Mouse (Mus musculus): ENCODE data around the gene Abcc12. TPM values are rescaled to one million over a fixed set of nuclear protein-coding genes. Genes with fewer than 3 reads are reported as not detected.

Abcc12 gene
- total and polyA plus RNA-seq, 3 experiments = 0.10 TPM; not detected in 2

DNA sequence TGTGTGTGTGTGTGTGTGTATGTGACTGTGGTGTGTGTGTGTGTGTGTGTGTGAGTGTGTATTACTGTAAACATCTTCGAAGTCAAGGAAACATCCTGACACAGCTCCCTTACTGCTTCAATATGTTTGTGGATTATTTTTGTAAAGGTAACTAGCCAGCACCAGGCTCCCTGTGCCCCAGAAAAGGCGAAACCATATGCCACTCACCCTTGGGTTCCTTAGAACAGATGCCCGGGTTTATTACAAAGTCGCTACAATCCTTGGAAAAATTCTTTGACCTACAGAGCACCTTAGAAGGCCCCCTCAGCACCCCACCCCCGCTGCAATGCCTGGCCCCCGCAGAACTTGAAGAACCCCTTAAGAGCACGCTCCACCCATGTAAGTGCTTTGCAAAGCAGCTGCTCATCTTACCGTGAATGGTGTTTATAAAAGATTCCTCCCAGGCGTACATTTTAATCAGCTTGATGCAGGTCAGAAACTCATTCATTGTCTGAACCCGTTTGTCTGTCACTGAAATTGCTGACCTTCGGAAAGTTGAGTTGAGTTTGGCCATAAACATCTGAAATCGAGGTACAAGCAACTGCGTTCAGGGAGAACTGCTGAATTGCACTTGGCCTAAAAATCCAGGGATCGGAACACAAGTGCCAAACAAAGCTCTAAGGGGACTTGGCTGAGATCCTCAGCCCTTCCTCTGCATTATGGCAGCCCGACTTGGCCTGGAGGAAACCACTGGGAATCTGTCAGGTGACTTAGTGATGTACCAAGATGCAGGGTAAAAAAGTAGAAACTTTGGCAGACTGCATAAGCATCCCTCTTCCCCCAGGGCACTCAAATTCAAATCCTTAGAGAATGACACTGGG is 23.1 kb downstream of the Abcc12 start:
- no peak for DNase-seq
- Histone ChIP-seq H3K27ac (no peak overlapping the region), H3K79me2 (replicated peaks; ENCODE audit: control insufficient read depth, insufficient read depth, low read length) (no peaks in the 10 kb centered on the region), H3K27me3 (ENCODE audit: control insufficient read depth, insufficient read depth, low read length) (no peaks in the 10 kb centered on the region), H3K36me3 (ENCODE audit: control insufficient read depth, insufficient read depth, low read length) (no peaks in the 10 kb centered on the region), H3K9ac (ENCODE audit: low read depth, low read length) (no peak overlapping the region), H3K4me3 (no peak overlapping the region), H3K4me1 (ENCODE audit: control insufficient read depth, insufficient read depth, low read length) (peaks cover 5% of the 10 kb centered on the region; the same call in 1 of the 2 replicates)
- intact Hi-C loops (cut with DNase I) = no loop called here
- WGBS = 77% methylated on average over 15 of the region's 15 CpGs
- no peak for TF ChIP-seq CTCF (IDR thresholded peaks at IDR 0.05)
- no peak for TF ChIP-seq POLR2A (IDR thresholded peaks at IDR 0.05; ENCODE audit: insufficient read depth, low read depth, low read length)
- TF ChIP-seq EP300 (IDR thresholded peaks at IDR 0.05; ENCODE audit: insufficient read depth, low read depth, low read length) = no peak

DNA sequence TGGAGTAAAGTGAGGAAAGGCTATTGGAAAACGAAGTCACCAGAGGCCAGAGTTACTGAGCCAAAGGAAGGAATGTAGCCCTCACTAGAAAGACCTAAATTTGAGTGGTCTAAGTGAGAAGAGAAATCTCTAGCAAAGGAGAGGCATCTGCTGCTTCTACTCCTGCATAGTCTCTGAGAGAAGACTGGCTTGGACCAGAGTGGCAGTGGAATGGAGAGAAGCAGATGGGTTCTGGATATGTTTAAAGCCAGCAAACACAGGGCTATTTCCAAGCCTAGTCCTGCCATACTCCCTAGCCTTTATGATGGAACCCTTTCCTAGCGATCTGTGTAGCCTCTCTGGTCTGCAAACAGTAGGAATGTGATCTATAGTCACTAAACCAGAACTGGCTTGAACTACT is 24.9 kb downstream of the Abcc12 start:
- intact Hi-C loops (cut with DNase I) = no loop called here
- Histone ChIP-seq H3K27ac (no peak overlapping the region), H3K79me2 (replicated peaks; ENCODE audit: control insufficient read depth, insufficient read depth, low read length) (no peaks in the 10 kb centered on the region), H3K4me1 (ENCODE audit: control insufficient read depth, insufficient read depth, low read length) (no peaks in the 10 kb centered on the region), H3K27me3 (ENCODE audit: control insufficient read depth, insufficient read depth, low read length) (no peaks in the 10 kb centered on the region), H3K36me3 (ENCODE audit: control insufficient read depth, insufficient read depth, low read length) (no peaks in the 10 kb centered on the region), H3K9ac (ENCODE audit: low read depth, low read length) (no peak overlapping the region), H3K4me3 (no peak overlapping the region)
- DNase-seq = no peak
- TF ChIP-seq CTCF (IDR thresholded peaks at IDR 0.05) (no peak), POLR2A (IDR thresholded peaks at IDR 0.05; ENCODE audit: insufficient read depth, low read depth, low read length) (no peak), EP300 (IDR thresholded peaks at IDR 0.05; ENCODE audit: insufficient read depth, low read depth, low read length) (no peak)
- 73% methylated on average over 2 of the region's 2 CpGs for WGBS

DNA sequence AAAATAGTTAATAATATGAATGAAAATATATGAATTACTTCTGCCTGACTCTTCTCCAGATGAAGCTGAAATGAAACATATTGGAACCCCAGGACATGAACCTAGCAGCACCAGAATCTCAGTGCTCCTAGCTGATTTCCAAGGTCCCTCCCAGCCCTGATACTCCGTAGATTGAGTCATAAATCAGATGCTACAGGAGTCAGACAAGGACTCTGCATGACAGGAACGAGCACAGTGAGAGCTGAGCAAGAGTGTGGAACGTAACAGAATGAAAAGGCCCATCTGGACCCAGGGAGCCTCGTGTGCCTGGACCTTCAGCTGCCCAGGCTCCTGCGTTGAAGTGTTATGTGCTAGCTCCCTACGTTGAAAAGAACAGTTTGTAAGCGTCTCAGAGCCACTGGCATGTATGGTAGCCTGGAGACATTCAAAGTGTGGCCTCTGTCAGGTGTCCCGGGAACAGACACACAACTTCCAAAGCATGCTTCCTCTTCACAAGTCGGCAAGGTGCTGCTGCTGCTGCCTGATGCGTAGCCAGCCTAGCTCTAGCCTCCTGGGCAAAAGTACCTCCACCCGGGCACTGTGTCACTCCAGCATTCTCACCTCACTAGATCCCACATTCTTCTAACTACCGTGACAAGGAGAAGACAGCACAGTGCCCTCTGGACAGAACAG is 26.1 kb downstream of the Abcc12 start:
- intact Hi-C loops (cut with DNase I) = no loop called here
- Histone ChIP-seq H3K9ac (ENCODE audit: low read depth, low read length) (no peak overlapping the region), H3K4me1 (ENCODE audit: control insufficient read depth, insufficient read depth, low read length) (no peaks in the 10 kb centered on the region), H3K36me3 (ENCODE audit: control insufficient read depth, insufficient read depth, low read length) (no peaks in the 10 kb centered on the region), H3K79me2 (replicated peaks; ENCODE audit: control insufficient read depth, insufficient read depth, low read length) (no peaks in the 10 kb centered on the region), H3K4me3 (no peak overlapping the region), H3K27ac (no peak overlapping the region), H3K27me3 (ENCODE audit: control insufficient read depth, insufficient read depth, low read length) (no peaks in the 10 kb centered on the region)
- no peak for TF ChIP-seq CTCF (IDR thresholded peaks at IDR 0.05)
- DNase-seq = no peak
- 81% methylated on average over 12 of the region's 12 CpGs for WGBS

DNA sequence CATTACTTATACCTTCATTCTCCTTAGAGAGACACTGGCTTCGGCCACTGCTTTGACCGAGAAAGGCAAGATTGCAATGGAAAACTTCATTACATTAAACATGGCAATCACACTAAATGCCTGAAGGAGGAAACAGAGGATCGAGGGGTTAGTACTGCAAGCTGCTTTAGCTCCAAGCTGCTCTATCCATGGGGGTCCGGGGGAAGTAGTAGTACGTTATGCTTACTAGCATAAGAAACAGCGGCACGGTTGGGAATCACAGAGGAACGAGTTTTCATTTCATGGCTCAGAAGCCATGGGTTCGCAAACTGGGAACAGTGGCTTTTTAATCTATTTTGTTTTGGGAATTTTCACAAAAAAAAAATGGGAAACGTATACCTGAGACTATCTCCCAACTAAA is 30.0 kb downstream of the Abcc12 start:
- Histone ChIP-seq H3K4me3 (no peak overlapping the region), H3K9ac (ENCODE audit: low read depth, low read length) (no peak overlapping the region), H3K36me3 (ENCODE audit: control insufficient read depth, insufficient read depth, low read length) (no peaks in the 10 kb centered on the region), H3K27ac (no peak overlapping the region), H3K27me3 (ENCODE audit: control insufficient read depth, insufficient read depth, low read length) (no peaks in the 10 kb centered on the region), H3K4me1 (ENCODE audit: control insufficient read depth, insufficient read depth, low read length) (no peaks in the 10 kb centered on the region), H3K79me2 (replicated peaks; ENCODE audit: control insufficient read depth, insufficient read depth, low read length) (no peaks in the 10 kb centered on the region)
- 86% methylated on average over 10 of the region's 10 CpGs for WGBS
- TF ChIP-seq POLR2A (IDR thresholded peaks at IDR 0.05; ENCODE audit: insufficient read depth, low read depth, low read length) (no peak), EP300 (IDR thresholded peaks at IDR 0.05; ENCODE audit: insufficient read depth, low read depth, low read length) (no peak), CTCF (IDR thresholded peaks at IDR 0.05) (no peak)
- DNase-seq = no peak
- intact Hi-C loops (cut with DNase I) = no loop called here

DNA sequence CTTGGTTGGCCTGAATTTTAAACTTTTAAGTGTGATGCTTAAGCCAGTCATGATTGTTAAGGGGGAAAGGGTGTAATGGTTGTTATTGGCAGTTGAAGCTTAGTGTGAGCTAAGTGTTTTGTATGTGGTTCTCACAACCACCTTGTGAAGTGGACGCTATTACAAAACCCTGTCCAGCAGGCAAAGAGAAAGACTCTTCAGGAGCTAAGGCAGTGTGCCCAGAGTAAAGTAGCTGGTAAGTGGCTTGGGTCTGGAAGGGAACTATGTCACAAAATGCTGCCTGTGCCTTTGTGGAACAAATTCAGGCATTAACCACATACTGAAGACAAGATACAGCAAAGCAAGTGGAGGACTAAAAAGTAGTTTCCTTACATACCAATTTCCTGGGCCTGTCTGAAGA is 34.5 kb downstream of the Abcc12 start:
- Histone ChIP-seq H3K27me3 (ENCODE audit: control insufficient read depth, insufficient read depth, low read length) (no peaks in the 10 kb centered on the region), H3K4me1 (ENCODE audit: control insufficient read depth, insufficient read depth, low read length) (no peaks in the 10 kb centered on the region), H3K9ac (ENCODE audit: low read depth, low read length) (no peak overlapping the region), H3K36me3 (ENCODE audit: control insufficient read depth, insufficient read depth, low read length) (no peaks in the 10 kb centered on the region), H3K27ac (no peak overlapping the region), H3K79me2 (replicated peaks; ENCODE audit: control insufficient read depth, insufficient read depth, low read length) (no peaks in the 10 kb centered on the region), H3K4me3 (no peak overlapping the region)
- WGBS = 79% methylated on average over 1 of the region's 1 CpGs
- DNase-seq = no peak
- intact Hi-C loops (cut with DNase I) = no loop called here
- no peak for TF ChIP-seq POLR2A (IDR thresholded peaks at IDR 0.05; ENCODE audit: insufficient read depth, low read depth, low read length)
- TF ChIP-seq EP300 (IDR thresholded peaks at IDR 0.05; ENCODE audit: insufficient read depth, low read depth, low read length) = no peak
- TF ChIP-seq CTCF (IDR thresholded peaks at IDR 0.05) = no peak

DNA sequence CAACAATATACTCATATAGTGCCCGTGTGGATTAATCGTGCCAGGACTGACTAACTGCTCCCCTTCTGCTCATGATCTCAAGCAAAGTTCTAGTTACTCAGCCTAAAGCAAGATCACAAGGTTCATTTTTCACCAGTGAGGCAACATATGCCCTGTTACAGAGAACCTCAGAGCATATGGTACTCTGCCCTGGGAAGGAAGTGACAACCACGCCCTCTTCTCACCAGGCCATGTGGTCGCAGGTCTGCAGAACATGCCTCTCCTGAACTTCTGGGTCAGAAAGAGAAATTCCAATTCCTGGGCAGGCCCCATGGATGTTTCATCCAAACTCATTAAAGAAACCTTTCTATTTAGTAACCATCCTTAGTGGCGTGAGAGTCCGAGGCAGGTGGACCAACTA is 39.6 kb downstream of the Abcc12 start:
- Histone ChIP-seq H3K9ac (ENCODE audit: low read depth, low read length) (no peak overlapping the region), H3K27me3 (ENCODE audit: control insufficient read depth, insufficient read depth, low read length) (no peaks in the 10 kb centered on the region), H3K79me2 (replicated peaks; ENCODE audit: control insufficient read depth, insufficient read depth, low read length) (no peaks in the 10 kb centered on the region), H3K4me1 (ENCODE audit: control insufficient read depth, insufficient read depth, low read length) (peaks cover under 1% of the 10 kb centered on the region), H3K36me3 (ENCODE audit: control insufficient read depth, insufficient read depth, low read length) (no peaks in the 10 kb centered on the region), H3K27ac (no peak overlapping the region), H3K4me3 (no peak overlapping the region)
- DNase-seq = no peak
- TF ChIP-seq EP300 (IDR thresholded peaks at IDR 0.05; ENCODE audit: insufficient read depth, low read depth, low read length) (no peak), CTCF (IDR thresholded peaks at IDR 0.05) (no peak), POLR2A (IDR thresholded peaks at IDR 0.05; ENCODE audit: insufficient read depth, low read depth, low read length) (no peak)
- 84% methylated on average over 6 of the region's 6 CpGs for WGBS
- intact Hi-C loops (cut with DNase I) = no loop called here

All from heart, adult 2 months (tissue).